10 mouse cellular contexts compared by ENCODE assay signal in the genomic region with DNA sequence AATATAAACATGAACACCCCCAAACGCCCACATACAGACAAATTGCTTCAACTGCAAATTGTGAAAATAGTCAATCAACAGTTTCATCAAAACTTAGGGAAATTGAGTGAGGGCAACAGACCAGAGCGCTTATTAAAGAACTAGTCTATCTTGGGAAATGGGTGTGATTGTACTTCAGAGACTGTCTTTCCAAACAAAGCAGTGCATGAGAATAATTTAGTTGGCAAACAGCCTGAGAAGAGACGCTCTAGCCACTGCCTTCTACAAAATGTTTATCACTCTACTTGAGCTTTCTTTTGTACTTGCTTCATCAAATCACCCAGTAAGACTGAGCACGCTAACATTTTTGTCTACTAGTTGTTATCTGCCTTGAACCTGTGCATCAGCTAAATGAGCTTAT.
A peak's percentile ranks its signal among the peaks of the same experiment; 100 is the strongest.
DNase-seq lines count a peak whose midpoint lies in the region; ATAC-seq and TF ChIP-seq lines count a peak whose summit lies in the region.
"Had no signal": no experiment of that assay in that cellular context is flagged by ENCODE, and none has a peak within 500 bp of the region (broad histone marks: within the 10 kb centered on the region; RNA-seq: fewer than 3 reads in every experiment).

No protein-coding gene starts in this region.

- H3K27me3 ChIP-seq in midbrain, embryonic 10.5 days (ENCODE audit: low read depth, poor library complexity, severe bottlenecking): no peaks in the 10 kb centered on the region
- H3K27me3 ChIP-seq in midbrain, embryonic 16.5 days (ENCODE audit: control insufficient read depth, insufficient read depth, low read depth, low read length): no peaks in the 10 kb centered on the region
- H3K27me3 ChIP-seq in hindbrain, embryonic 13.5 days: no peaks in the 10 kb centered on the region
- no peaks in the 10 kb centered on the region for H3K27me3 ChIP-seq in stomach, postnatal 0 days (ENCODE audit: control insufficient read depth, insufficient read depth, low read length)

- H3K9ac ChIP-seq in midbrain, embryonic 16.5 days (ENCODE audit: low read depth, low read length): no peak overlapping the region
- no peak overlapping the region for H3K9ac ChIP-seq in hindbrain, embryonic 13.5 days
- no peak overlapping the region for H3K9ac ChIP-seq in stomach, postnatal 0 days (ENCODE audit: low read length)
- H3K9ac ChIP-seq: liver, postnatal 0 days had no signal

- WGBS in midbrain, embryonic 10.5 days: 72% methylated on average over 4 of the region's 4 CpGs
- 43% methylated on average over 4 of the region's 4 CpGs for WGBS in midbrain, embryonic 16.5 days
- WGBS in hindbrain, embryonic 13.5 days: 49% methylated on average over 4 of the region's 4 CpGs
- 36% methylated on average over 4 of the region's 4 CpGs for WGBS in stomach, postnatal 0 days

- TF ChIP-seq CTCF in stomach, postnatal 0 days (IDR thresholded peaks at IDR 0.05; ENCODE audit: low read depth): no peak

- no peaks in the 10 kb centered on the region for H3K36me3 ChIP-seq in midbrain, embryonic 10.5 days
- no peaks in the 10 kb centered on the region for H3K36me3 ChIP-seq in midbrain, embryonic 16.5 days (ENCODE audit: control insufficient read depth, insufficient read depth, low read length)
- no peaks in the 10 kb centered on the region for H3K36me3 ChIP-seq in hindbrain, embryonic 13.5 days
- no peaks in the 10 kb centered on the region for H3K36me3 ChIP-seq in stomach, postnatal 0 days (ENCODE audit: control insufficient read depth, insufficient read depth, low read length)

- H3K4me1 ChIP-seq in midbrain, embryonic 10.5 days: peaks cover 9% of the 10 kb centered on the region
- no peaks in the 10 kb centered on the region for H3K4me1 ChIP-seq in midbrain, embryonic 16.5 days (ENCODE audit: control insufficient read depth, insufficient read depth, low read length)
- peaks cover 7% of the 10 kb centered on the region for H3K4me1 ChIP-seq in hindbrain, embryonic 13.5 days (replicated peaks)
- H3K4me1 ChIP-seq in stomach, postnatal 0 days (replicated peaks; ENCODE audit: control insufficient read depth, insufficient read depth): no peaks in the 10 kb centered on the region

- peak overlapping the region; percentile 59 for H3K27ac ChIP-seq in midbrain, embryonic 10.5 days (replicated peaks)
- no peak overlapping the region for H3K27ac ChIP-seq in midbrain, embryonic 16.5 days (ENCODE audit: low read length)
- no peak overlapping the region for H3K27ac ChIP-seq in hindbrain, embryonic 13.5 days
- H3K27ac ChIP-seq in stomach, postnatal 0 days (replicated peaks): no peak overlapping the region

- no peak overlapping the region for H3K4me3 ChIP-seq in midbrain, embryonic 10.5 days
- no peak overlapping the region for H3K4me3 ChIP-seq in midbrain, embryonic 16.5 days (ENCODE audit: low read depth, low read length)
- no peak overlapping the region for H3K4me3 ChIP-seq in hindbrain, embryonic 13.5 days
- H3K4me3 ChIP-seq in stomach, postnatal 0 days (ENCODE audit: low read depth, low read length): no peak overlapping the region

- no peaks in the 10 kb centered on the region for H3K9me3 ChIP-seq in midbrain, embryonic 10.5 days (replicated peaks)
- H3K9me3 ChIP-seq in midbrain, embryonic 16.5 days (replicated peaks; ENCODE audit: control insufficient read depth, low read length, poor library complexity, severe bottlenecking): no peaks in the 10 kb centered on the region
- H3K9me3 ChIP-seq in hindbrain, embryonic 13.5 days: no peaks in the 10 kb centered on the region
- H3K9me3 ChIP-seq in stomach, postnatal 0 days (ENCODE audit: control insufficient read depth, low read length): no peaks in the 10 kb centered on the region

- no peak for TF ChIP-seq EP300 in stomach, postnatal 0 days (optimal IDR thresholded peaks at IDR 0.05)

- no peak overlapping the region for H3K4me2 ChIP-seq in midbrain, embryonic 16.5 days (ENCODE audit: low read length)
- peak overlapping the region; percentile 32 for H3K4me2 ChIP-seq in hindbrain, embryonic 13.5 days
- 0 out of 2 replicates have a peak overlapping the region, but pooled peaks have one; percentile 12 for H3K4me2 ChIP-seq in stomach, postnatal 0 days (replicated peaks; ENCODE audit: low read depth)

- ATAC-seq in midbrain, embryonic 16.5 days: no peak; the same call in 1 of the 2 replicates
- ATAC-seq in hindbrain, embryonic 13.5 days (ENCODE audit: low FRiP score): peak; percentile 39; the same call in 1 of the 2 replicates
- ATAC-seq in stomach, postnatal 0 days (ENCODE audit: low FRiP score, low TSS enrichment): no peak
- ATAC-seq: liver, postnatal 0 days had no signal

- DNase-seq in midbrain, embryonic 10.5 days (ENCODE audit: low spot score): no peak
- DNase-seq in lung, postnatal 36 days: peak; percentile 41
- DNase-seq in stomach, postnatal 0 days (ENCODE audit: low spot score): no peak
- no peak for DNase-seq in kidney, postnatal 36 days
- DNase-seq in left cerebral cortex, adult 8-10 months (ENCODE audit: low spot score in 2 of 2): no peak
- DNase-seq in frontal cortex, postnatal 25 days (ENCODE audit: low spot score in 2 of 2): no peak
- DNase-seq: liver, postnatal 0 days; thymus, postnatal 25 days had no signal
